Mouse (Mus musculus) erythroid progenitor cell, adult 5-6 weeks (primary cell): ENCODE measurements around the gene Cited1. TPM values are rescaled to one million over a fixed set of nuclear protein-coding genes. Genes with fewer than 3 reads are reported as not detected.
"Not testable (repeated sequence)": the region's sequence is repeated elsewhere in the genome, so short reads cannot be mapped to it uniquely, and the experiment has no call there.

Source experiments
- ATAC-seq: replicated peaks from 2 replicates; pipeline ENCODE4 v1.8.0; 2016; ENCODE audit warnings: moderate number of reproducible peaks, mild to moderate bottlenecking, moderate TSS enrichment, inconsistent platforms; ENCODE audit not compliant: poor library complexity, low FRiP score, severe bottlenecking
- total RNA-seq, 2 experiments: library from RNA; stranded (forward) in 1 of 2; stranded (reverse) in 1 of 2; fragments of 150-400 nt in 1 of 2; fragments of 186-747, 209-891 nt in 1 of 2; gene quantifications; 2 replicates each; pipeline versions ENCODE4 v1.2.3 to v1.2.4; 2015 to 2017; ENCODE audit warnings: low replicate concordance in 2 of 2

Cited1 gene
- total RNA-seq (2015; ENCODE audit: low replicate concordance) (not detected in 2 replicates), total RNA-seq (2017; ENCODE audit: low replicate concordance) (not detected in 2 replicates)

DNA sequence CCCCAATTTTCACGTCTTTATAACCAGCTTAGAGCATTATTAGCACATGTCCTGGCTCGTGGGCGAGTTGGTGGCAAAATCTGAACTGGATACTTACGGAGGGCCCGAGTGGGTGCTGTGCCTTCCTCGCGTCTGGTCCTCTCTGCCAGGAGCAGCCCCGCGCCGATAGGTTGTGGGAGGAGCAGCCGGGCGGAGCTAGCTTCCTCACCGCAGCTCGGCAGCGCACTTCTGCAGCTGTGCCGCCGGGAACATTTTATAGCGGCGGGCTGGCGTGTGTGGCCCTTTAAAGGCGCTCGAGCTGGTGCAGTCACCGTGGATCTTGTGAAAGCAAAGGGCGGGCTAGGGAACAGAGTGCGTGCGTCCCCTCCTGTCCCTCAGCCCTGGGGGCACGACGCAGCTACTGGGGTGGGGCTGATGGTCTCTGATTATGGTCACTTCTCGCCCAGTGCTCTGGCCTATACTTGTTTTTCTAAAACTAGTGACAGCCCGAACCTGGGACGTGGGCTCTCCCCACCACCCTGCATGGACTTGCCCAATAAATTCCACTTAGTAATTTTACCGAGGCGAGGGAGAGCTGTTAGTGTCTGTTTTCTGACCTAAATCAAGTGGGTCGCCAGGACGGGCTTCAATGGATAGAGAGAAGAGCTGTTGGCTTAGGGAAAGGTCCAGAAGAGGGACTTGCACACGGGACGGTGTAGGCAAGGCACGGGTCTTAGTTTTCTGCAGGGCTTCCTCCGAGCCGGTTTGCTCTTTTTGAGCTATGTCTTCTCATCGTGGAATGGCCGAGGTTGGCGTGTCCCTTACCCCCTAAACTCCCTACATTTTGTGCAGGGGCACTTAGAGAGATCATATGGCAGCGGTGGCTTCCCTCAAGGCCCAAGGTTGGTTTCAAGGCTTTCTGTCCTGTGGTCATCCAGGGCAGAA is at the start of gene Cited1:
Gene Cited1 (minus strand): TSS at position 245 of the 924 bp plus-strand sequence.
- ATAC-seq, result no peak

DNA sequence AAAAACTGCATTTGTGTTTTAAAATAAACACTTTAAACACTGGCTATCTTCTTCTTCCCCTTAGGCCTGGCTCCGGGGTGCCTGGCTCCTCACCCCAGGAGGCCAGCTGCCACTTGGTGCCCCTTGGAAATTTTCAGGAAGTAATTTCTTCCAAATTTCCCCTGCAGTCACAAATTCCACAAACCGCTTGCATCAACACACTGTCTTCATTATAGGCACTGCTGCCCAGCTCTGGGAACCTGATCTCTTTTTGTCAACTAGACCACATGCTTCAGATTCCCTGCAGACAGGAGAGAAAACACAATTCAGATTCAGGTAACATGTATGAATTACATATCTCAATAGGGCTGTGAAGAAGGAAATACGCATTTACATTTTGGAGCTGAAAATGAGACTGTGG is 32.9 kb upstream of the Cited1 start:
- no peak for ATAC-seq

DNA sequence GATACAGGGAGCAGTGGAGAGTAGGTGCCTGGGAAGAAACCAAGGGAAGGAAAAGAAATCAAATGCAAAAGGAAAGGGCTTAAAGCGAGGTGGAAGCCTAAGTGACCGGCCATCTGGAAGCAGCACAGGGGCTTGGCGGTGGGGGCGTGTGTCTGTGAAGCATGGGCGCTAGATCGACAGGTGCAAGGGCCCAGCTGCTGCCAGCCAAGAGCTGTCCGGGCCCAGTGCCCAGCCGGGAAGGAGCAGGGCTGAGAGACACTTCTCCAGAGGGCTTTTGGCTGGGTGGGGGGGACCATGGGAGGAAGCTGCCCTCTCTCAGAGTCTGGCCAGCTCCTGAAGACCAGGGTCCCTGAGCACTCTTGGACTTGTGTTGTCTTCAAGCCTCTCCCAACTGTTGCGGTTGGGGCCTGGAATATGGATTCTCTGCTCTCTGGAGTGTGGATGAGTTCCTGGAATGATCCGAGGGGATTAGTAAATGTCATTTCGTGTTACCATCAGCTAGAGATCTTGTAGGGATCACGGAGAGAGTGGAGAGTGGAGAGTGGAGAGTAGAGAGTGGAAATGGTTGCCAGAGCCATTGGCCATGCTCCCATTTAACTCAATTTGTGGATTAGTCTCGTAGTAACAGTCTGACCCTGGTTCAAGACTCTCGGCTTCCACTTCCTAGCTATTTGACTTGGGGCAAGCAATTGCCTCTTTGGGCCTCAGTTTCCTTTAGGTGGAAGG is 10.8 kb upstream of the Cited1 start:
- no peak for ATAC-seq

DNA sequence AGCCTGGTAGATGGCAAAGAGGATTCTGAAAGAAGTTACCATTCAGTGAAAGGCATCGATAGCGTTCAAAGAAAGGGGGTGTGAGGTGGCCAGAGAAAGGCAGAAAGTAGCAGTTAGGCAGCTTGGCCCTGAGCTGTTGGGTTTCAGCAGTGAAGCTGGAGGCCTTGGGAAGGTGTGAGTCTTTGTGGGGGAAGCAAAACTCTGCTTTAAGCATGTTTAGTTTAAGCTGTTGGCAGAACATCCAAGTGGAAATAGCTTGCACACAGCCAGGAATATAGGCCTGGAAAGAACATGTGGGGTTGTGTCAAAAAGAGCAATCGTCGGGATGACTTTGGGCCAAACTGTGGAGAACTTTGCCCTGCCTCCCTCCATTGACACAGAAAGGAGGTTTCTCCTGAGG is 7.8 kb upstream of the Cited1 start:
- ATAC-seq, result no peak

DNA sequence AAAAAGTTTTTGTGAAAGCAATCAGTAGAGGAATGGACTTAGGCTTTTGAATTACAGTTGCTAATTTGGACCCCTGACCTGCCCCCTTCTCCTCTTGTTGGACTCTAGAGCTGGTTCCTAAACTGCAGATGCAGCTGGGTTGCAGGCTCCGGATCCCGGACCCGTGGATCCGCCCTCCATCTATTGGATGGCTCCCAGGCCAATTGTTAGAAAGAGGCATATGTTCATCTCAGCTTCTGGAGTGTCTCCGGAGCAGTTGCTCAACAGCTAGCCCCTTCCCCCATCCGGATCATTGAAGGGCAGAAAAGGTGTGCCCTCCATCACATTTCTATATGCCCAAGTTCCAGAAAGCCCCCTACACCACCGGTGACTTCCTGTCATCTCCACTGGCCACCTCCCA is 1.9 kb upstream of the Cited1 start:
- no peak for ATAC-seq

DNA sequence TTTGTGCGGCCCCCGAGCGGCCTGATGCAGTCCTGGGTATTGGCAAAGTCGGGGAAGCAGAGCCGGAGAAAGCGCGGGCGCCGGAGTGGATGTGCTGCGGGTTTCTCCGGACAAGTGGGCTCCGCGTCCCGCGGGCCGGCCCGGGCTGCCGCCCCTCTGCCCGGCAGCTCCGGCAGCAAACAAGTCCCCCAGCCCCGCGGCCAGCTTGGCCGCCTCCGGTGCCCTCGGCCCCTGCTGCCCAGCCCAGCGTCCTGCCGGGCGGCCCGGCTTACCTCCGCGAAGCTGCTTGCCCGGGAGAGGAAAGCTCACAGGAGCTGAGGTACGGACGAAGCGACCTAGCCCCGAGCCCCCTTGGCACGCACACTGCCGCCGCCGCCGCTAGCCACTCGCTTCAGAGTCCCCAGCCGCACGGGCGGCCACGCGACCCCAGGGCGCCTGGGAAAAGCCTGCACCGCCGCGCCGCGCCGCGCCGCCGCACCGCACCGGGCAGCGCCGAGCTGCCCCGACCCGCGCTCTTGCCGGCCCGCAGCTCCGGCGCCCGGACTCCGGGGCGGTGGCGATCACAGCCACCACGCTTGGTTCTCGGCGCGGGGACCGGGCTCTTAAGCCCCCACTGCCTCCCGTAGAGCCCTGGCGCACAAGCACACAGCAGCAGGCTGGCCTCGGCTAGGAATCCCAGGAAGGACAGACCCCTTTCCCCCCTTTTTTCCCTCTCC is 602 bp downstream of the Cited1 start:
- ATAC-seq, result no peak

DNA sequence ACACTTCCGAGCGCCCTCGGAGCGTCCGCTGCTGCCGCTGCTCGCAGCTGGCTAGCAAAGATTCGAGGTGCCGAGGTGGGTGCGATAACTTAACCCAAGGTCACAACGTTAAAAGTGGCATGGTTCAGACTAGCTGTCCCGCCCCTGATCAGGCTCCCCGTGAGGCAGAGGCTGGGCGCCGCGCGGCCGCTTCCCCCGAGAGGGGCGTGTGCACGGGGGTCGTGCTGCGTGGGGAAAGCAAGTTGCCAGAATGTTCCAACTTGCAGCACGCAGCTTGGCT is 1.1 kb downstream of the Cited1 start:
- no peak for ATAC-seq

DNA sequence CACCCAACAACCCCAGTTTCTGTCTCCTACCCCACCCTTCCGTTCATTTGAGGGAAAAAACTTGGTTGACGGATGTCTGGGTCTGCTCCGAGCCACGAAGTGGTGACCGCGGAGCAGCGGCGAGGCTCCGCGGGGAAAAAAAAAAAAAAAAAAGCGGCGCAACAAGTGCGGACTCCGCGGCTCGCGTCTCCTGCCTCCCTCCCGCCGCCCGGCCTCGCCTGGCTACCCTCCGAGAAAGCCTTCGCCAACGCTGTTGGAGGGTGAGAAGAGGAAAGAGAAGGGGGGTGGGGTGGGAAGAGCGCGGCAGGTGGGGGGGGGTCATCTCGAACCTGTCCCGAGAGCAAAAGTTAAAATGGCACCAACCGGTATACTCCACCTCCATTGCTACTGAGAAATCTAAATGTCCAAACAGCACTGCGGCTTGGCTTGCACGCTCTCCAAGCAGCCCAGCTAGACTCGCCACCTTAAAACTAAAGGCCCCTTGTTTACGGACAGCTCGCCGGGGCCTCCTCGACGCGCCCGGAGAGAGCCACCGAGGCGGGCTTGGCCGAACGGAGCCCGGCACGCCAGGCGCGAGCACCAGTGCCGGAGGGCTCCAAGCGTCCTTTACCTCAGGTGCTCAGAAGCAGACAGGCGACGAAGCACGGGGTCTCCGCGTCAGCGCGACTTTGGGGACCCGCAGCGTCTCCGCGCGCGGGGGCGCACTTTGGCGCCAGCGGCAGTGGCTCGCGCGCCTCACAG is 1.7 kb downstream of the Cited1 start:
- no peak for ATAC-seq

DNA sequence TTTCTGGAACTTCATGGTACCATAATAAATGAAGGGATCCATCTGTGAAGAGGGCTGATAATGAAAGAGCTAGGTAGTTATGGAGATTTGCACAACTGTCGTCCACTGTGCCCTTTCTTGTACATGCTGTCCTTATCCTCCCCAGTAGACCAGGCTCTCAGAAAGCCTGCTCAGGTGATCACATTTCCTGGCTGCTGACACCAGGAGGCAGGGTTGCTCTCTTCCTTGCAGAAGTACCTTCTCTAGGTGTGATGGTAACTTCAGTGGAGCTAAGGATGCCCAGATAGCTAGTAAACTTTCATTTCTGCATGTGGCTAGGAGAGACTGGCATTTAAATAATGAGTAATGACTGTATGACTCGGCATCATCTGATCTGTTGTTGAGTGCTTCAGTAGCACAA is 7.6 kb downstream of the Cited1 start:
- no peak for ATAC-seq

DNA sequence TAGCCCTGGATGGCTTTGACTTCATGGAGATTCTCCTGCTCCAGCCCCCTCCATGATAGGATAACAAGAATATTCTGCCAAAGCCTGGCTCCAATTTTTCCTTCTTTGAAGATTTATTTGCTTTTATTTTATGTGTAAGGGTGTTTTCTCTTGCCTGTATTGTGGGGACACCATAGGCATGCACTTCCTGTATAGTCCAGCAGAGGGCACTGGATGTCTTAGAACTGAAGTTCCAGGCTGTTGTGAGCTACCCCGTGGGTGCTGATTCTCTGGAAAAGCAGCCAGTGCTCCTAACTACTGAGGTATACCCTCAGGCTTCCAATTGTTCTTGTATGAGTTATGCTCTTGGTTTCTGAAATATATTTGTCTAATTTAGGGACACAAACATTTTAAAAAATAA is 32.9 kb downstream of the Cited1 start:
- no peak for ATAC-seq

DNA sequence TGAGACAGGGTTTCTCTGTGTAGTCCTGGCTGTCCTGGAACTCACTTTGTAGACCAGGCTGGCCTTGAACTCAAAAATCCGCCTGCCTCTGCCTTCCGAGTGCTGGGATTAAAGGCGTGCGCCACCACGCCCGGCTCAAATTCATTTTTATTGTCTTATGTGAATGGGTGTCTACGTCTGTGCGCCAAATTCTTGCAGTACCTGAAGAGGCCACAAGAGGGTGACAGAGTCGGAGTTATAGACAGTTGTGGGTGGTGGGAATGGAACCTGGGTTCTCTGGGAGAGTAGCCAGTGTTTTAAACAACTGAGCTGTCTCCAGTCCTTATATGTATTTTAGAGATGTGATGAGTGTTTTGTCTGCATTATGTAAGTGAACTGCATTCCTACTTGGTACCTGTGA is 36.6 kb downstream of the Cited1 start:
- not testable (repeated sequence) for ATAC-seq

Other genes with a start within 250 kb of the Cited1 start
- 2.1 TPM in 1 of 2 replicates, not detected in the other for gene Rtl5, start 180.9 kb downstream of the Cited1 start, total RNA-seq (2015; ENCODE audit: low replicate concordance)
- gene Rtl5, start 180.9 kb downstream of the Cited1 start, total RNA-seq (2017; ENCODE audit: low replicate concordance), result 0.26 and 0.30 TPM in 2 replicates
- 53.7 TPM in 1 of 2 replicates, not detected in the other for gene Pin4, start 132.7 kb downstream of the Cited1 start, total RNA-seq (2015; ENCODE audit: low replicate concordance)
- gene Pin4, start 132.7 kb downstream of the Cited1 start, total RNA-seq (2017; ENCODE audit: low replicate concordance), result 42.7 and 82.7 TPM in 2 replicates
- gene Ercc6l, start 95.1 kb downstream of the Cited1 start, total RNA-seq (2015; ENCODE audit: low replicate concordance), result 24.3 and 26.7 TPM in 2 replicates
- 30.9 and 34.0 TPM in 2 replicates for gene Ercc6l, start 95.1 kb downstream of the Cited1 start, total RNA-seq (2017; ENCODE audit: low replicate concordance)
- 982 and 1,015 TPM in 2 replicates for gene Rps4x, start 62.8 kb downstream of the Cited1 start, total RNA-seq (2015; ENCODE audit: low replicate concordance)
- 394 and 635 TPM in 2 replicates for gene Rps4x, start 62.8 kb downstream of the Cited1 start, total RNA-seq (2017; ENCODE audit: low replicate concordance)